Mouse (Mus musculus): Measurements from ENCODE around the gene 4931428L18Rik.

The 4931428L18Rik gene

DNA sequence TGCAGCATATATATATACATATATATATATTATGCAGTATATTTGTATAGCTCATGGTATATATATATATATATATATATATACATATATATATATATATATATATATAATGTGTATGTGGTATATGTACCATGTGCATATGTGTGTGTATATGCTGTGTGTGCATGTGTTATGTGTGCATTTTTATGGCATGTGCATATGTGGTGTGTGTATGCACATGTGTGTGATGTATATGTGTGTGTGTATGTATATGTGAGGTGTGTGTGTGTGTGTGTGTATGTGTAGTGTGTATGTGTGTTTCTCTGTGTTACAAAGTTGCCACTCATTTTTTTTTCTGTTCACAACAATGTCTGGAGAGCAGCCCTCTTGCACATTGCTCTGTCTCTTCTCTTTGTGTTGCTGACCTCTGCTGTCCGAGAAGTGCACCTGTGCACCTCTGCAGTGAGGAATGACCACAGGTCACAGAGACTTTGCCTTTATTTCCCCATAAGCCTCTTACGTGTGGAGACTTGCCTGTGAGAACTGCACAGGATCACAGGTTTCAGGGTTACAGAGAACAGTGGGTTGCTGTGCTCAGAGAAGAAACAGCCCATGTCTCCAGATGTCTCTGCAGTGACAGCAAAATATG lies 69.6 kb downstream of the 4931428L18Rik start:
- DNase-seq (ENCODE audit: low spot score), result no peak

DNA sequence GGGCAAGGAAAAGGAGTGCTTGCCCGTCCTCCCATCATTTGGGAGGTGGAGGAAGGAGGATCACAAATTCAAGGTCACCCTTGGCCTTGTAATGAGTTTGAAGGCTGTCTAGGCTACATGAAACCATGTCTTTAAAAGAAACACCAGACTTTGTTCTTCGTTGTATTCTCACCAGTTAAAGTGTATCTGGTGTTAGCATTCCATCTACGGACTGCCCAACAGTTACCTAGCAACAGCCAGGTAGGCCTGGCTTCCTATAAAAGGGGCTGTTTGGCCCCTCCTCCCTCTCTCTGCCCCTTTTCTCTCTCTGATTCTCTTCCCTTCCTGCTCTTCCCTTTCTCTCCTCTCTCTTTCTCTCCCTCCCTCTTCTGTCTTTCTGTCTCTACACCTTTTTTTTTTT lies 71.9 kb downstream of the 4931428L18Rik start:
- DNase-seq (ENCODE audit: low spot score), result no peak

DNA sequence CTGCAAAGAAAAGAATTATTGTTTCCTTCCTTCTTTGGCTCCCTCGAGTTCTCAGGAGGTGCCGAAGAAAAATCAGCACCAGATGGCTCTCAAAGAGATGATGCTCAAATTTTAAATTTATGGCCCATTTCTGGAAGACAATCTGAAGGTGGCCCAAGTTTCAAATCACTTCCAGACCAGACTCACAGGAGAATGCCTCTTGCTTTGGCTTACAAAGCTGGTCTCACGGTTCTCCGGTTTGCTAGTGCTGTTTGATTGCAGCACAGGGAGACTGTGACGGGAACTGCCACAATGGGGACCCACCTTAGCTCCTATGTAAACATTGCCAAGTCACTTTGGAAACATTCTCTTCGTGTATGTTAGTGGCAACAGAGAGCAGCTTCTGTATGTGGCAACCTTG lies 72.8 kb downstream of the 4931428L18Rik start:
- DNase-seq (ENCODE audit: low spot score), result no peak

DNA sequence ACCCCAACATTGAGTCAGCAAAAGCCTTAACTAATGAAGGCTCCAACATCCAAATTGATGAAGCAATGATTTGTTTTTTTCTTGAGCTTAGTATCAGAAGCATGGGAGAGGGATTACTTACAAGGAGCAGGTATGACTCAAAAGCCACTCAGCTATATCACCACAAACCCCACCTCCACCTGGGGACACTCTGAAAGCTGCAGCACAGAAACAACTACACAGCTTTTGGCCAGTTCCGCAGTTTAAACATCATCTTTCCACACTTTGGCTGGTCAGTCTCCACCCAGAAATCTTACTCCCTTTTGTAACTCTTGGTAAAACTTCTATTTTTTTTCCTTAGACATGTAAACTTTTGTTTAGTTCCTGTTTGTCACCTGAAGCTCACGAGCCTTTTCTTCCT lies 78.9 kb downstream of the 4931428L18Rik start:
- no peak for DNase-seq (ENCODE audit: low spot score)

DNA sequence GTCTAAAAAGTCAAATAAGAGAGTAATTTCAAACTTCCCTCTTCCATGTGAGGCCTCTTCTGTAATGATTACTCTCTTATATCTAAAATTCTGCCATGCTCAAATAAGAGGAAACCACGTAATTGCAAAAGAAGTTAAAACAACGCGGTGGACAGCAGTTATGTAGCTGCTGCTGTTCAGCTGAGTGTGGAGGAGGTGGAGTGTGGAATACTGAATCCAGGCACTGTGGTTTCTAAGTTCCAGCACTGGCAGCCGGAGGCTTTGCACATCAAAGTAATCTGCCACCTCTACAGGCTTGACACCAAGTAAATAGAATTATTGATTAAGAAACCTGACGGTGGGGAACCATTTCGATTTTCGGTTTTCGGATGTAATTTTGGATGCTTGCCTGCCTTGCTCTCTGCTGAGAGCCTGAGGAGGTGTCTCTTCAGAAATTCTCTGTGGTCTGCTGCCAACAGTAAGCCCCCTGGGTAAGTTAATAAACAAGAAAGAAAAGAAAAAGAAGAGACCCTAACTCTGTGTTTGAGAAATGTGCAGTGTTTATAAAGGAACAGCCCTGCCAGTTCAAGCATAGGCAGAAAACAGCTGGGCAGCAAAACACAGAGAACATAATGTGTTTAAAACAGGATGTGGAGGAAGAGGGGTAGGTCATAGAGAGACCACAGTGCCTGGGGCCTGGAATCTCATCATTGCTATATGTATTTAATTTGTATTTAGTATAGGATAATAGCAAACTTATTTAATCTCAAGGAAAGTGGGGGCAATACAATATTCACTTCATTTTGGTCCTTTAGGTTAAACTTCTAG lies 80.0 kb downstream of the 4931428L18Rik start:
- no peak for DNase-seq (ENCODE audit: low spot score)

DNA sequence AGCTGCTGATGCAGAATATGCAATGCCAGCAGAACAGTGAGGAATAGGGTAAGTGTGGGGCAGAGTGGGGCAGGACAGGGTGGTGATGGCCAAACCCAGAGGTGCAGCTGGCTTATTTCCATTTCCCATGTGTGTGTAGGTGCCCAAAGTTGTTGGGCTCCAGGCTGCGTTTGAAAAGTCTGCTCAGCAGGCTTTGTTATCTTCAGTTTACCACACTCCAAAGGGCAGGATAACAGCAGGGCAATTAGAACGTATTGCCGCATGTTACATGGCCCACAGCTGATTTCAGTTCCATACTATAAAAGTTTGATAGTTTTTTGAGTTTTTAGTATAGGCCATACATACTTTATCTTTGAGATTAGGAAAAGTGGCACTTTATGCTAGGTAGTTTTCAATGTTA lies 84.1 kb downstream of the 4931428L18Rik start:
- DNase-seq (ENCODE audit: low spot score), result no peak

DNA sequence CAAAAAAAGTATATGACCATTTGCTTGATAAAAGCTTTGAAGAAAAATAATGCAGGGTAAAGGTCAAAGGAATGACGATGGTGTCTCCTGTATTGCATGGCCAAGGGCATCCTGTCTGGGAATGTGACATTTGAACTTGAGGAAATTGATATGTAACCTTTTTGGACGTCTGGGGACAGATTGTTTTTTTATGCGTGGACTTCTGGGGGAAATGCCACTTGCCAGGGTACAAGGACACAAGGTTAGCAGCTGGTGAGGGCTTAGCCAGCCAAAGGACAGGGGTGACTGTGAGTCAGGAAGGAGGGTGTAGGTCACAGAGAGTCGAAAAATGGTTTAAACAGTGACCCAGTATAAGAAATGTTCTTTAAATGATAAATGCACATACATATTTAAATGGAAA lies 109.0 kb downstream of the 4931428L18Rik start:
- no peak for DNase-seq (ENCODE audit: low spot score)

DNA sequence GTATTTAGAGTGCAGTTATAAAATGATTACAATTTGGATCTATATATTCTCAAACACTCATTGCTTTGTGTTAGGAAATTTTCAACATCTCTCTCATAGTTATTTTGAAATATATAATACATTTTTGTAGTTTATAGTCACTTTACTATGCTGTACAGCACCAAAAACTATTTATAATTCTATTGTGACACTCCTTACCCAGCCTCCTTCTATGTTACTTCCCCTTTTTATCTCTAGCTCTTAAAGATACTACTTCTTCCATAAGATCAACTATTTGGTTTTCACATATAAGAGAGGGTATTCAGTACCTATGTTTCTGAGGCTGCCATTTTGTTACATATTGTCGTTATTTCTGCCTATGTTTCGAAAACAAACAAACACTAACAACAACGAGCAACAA lies 114.5 kb downstream of the 4931428L18Rik start:
- DNase-seq (ENCODE audit: low spot score), result no peak

DNA sequence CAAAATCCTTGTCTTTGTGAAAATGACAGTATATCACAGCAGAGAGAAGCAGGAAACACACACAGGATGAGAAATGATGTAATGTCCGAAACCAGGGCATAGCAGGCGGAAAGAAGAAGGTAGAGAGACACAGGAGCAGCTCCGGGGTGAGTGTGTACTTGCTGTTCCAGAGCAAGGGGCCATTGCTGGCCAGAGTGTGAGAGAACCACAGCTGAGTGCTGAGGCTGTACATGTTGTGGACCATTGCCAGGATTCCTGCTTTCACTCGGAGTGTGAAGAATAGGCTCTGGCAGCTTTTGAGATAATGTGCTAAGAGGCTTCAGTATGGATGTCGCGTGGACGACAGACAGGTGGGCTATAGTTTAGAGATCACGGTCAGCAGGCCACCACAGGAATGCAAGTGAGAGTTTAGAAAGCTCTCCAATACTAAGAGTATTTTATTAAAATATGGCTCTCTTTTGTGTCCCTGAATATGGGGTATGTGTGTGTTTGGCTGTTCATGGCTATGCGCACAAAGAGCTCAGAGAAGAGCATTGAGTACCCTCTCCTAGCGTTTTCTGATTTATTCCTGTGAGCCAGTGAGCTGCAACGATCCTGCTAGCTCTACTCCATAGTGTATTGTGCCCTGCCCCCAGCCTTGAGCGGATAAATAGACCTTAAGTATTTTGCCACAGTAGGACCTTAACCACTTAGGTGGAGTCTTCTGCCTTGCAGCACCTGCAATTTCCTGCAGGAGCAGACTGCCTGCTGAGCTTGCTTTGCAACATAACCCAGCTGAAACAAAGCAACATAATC lies 119.4 kb downstream of the 4931428L18Rik start:
- DNase-seq (ENCODE audit: low spot score), result no peak

DNA sequence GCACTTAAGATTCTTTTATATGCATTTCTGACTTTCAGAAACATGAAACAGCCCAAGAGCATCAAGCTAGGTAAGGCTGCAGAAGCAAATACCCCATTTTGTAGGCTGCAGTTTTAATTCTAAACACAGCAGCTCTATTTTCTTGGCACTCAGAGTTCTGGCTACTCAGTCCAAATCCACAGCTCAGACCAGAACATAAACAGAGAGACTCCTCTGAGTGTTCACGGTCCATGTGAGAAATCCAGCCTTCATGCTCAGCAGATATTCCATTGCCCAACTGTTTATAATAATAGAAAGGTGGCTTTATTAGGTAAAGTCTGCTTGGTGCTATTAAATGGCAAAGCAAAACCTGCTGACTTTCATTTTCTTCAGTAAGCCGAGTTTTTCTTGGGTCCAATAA lies 120.2 kb downstream of the 4931428L18Rik start:
- DNase-seq (ENCODE audit: low spot score), result no peak

DNA sequence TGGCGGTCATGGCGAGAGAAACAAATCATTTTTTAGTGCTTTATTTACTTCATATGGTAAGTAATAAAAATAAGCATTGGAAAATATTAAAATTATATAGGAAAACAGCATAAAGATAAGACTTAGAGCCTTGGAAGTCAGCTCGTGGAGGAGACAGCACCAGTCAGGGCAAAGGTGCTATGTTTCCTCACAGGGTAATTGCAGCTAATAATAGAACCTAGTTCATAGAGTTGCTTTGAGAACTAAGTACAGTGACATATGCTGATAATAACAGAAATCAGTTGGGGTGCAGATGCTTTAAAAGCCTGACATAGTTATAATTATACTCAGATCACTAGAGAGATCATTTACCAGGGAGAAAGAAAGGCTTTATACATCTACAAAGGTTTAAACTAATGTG lies 125.3 kb downstream of the 4931428L18Rik start:
- no peak for DNase-seq (ENCODE audit: low spot score)

DNA sequence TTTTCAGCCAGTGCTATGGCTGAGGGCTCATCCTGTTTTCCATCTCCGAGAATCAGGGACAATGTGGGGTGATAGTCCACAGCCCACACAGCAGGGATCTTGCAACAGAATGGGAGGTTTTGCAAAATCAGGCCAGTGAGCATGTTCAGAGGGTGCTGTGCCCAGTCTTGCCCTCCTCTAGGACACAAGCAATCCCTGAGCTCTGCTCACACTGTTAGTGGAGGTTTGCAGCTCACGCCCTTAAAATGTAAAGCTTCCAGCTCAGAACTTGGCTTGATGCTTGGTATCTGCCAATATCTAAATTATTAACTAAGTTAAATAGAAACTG lies 126.1 kb downstream of the 4931428L18Rik start:
- DNase-seq (ENCODE audit: low spot score), result no peak

DNA sequence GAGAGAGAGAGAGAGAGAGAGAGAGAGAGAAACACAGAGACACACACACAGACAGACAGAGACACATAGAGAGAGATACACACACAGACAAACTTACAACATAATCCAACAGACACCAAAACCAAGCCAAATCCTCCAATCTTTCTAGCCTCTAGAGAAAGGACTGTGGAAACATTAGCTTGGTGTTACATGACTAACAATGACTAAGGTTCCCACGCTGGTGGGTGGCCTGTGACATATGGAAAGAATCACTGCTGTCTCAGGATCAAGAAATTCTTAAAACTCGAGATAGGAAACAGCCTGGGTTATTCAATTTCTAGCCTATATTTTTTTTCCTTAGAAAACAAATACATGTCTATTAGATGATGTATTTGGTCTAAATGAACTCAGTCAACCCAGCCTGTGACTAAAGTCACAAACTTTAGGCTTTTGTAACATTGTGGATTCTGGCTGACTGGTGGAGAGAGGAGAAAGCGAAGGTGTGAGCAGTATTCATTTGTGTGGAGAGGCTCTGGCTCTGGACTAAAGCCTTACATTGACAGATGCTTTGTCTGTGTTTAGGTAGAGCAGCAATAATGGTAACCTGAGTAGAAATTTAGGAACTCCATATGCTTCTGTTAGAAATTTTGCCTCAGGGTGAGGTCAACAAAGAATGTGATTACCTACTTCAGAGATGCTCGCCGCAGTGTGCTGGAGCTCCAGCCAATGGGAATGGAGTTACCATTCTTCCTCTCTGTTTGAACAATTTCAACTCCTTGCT lies 126.6 kb downstream of the 4931428L18Rik start:
- no peak for DNase-seq (ENCODE audit: low spot score)

DNA sequence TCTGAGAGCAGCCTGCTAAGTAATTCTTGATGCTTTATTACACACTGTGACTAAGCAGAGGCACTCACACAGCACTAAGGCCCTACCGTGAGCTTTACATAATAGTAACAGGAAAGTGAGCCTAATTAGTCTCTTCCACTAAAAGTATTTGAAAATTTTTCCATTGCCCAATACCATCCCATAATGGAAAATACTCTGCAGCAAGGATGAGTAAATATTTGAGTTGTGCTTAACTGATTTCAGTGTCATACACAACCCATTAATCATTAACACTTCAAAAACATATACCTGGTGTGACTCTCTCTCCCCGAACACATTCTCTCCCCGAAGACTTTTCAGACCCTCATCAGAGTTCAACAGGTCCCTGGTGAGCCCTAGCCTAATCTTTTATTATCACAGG lies 127.7 kb downstream of the 4931428L18Rik start:
- DNase-seq (ENCODE audit: low spot score), result no peak

DNA sequence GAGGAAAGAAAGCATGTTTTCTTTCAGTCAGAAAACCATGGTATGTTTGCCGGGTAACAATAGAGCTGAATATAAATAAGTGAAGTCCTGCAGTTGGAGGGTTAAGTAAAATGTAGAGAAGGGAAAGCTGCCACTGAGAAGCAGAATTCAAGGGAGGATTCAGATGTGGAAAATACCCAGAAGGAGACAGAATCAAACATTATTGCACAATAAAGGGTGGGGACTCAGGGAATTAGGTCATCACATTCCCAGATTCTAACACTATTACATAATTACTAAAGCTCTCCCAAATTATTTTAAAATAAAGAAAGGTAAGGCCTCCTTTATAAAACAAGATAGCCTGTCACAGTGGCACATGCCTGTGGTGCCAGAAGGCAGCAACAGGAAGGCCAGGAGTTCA lies 128.5 kb downstream of the 4931428L18Rik start:
- no peak for DNase-seq (ENCODE audit: low spot score)

DNA sequence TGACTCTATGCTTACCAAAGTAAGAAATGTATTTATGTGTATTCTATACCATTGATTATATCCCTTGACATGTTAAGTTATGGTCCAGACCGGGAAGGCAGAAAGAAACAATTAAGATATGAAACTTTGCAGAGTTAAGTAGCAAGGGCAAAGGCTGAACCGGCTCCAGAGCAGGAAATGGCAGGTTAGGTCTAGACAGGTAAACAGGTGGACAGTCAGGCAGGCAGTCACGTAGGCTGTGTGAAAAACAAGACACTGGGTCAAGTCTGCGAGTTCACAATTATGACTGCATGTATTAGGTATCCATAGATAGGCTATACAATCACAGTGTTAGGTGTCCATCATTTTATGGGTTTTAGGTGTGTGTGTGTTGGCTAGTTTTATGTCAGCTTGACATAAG lies 133.8 kb downstream of the 4931428L18Rik start:
- no peak for DNase-seq (ENCODE audit: low spot score)

DNA sequence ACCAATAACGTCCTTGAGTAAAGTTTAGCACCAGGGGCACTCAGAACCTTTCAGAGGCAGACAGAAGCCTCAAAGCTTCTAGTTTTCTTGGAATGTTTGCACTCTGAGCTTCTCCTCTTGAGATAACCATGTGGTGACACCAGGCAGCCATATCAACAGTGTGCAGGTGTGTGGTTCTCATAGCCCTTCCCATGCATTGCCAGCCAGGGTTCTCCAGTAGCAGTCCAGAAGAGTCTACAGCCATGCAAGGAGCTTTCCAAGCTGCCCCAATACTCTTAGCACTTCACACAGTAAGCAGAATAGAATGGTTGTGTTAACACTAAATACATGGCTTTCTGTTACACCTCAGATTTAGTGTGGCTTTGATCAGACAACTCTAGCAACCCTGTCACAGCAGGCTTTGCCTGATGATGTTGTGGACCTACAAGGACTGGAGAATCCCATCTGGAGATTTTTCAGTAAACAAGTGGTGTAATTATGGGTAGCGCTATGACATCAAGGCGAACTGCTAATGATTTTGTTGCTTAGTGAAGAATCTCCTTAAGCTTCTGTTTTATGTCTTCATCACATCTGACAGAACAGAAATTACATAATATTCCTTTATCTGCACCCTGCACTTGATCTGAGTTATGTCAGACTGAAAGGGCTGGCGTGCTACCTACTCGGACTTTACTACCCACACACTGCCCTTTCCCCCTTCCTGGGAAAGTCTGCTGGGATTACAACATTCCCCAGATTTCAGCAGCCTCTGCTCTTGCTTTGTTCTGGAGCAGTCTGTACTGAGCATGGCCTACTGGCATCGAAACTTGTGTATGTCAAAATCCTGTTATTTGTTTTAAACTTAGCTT lies 149.7 kb downstream of the 4931428L18Rik start:
- no peak for DNase-seq (ENCODE audit: low spot score)

DNA sequence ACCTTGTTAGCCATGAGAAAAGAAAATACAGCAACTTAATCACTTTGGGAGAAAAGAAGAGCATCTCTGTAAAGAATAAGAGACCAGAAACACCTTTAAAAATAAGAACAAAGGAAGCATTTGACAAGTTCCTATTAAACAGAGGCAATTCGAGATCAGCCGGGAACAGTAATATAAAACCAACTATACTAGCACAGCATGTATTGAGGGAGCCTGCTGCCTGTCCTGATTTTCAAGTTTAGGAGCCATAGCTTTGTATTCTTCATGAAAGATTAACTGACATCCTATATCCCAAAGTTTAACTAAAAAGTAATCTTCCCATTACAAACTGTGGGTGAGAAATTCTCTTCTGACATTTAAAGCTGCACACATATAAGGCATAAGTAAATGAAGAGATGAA lies 151.3 kb downstream of the 4931428L18Rik start:
- no peak for DNase-seq (ENCODE audit: low spot score)

DNA sequence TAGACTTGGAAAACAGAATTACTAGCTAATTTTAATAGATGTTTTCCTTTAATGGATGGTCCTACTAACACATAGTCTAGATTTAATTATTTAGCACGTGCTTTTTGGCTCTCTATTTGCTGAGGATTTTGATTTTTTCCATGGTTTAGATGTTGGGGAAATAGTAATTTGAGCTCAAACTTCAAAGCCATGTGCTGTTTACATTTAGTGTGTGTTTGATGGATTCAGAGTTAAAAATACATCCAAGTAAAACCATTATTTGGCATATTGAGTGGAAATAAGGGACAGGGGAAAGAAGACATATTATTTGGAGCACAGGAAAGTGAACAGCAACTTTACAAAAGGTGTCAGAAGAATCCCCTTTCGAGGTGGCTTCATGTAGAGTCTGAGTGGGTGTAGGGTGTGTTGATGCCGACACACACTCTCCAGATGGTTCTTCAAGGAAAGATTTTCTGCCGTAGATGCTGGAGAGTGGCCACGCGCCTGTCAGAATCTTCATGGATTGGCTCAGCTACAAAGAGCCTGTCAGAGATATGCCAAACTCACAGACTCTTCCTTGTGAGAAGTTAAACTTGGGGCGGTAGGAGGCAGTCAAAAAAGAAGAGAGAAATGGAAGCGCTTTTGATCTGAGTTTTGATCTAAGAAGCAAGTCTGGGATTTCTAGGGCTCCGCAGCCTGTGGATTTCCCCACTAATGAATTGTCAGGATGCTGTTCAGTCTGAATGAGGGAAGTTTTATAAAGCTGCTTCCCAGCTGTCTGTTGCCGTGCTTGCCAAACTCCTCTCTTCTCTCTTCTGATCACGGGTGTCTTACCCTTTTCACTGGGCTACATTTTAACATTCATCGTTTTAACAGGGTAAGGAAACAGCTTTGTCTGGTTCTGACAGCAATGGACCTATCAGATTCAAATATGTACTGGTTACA lies 157.4 kb downstream of the 4931428L18Rik start:
- DNase-seq (ENCODE audit: low spot score), result no peak

DNA sequence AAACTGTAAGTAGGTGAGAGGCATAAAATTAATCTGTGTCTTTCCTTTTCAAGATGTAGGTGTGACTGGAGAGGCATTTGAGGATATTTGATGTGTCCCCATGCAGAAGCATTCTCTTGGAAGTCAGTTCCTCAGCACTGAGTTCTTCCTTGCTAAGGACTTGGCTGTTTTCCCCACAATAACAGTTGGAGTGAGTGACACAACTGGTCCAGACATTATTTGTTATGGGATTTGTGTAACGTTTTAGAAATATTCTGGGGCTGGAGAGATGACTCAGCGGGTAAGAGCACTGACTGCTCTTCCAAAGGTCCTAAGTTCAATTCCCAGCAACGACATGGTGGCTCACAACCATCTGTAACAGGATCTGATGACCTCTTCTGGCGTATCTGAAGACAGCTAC lies 162.7 kb downstream of the 4931428L18Rik start:
- DNase-seq (ENCODE audit: low spot score), result no peak
